Mouse (Mus musculus): ENCODE data around the gene Lrp5. TPM values are rescaled to one million over a fixed set of nuclear protein-coding genes. Genes with fewer than 3 reads are reported as not detected.

Gene Lrp5
- polyA plus RNA-seq, 1 experiment from 2014 or later: 3.8 TPM

GRCm38 (mm10) chr19:3645318-3645717, 41.0 kb downstream of the Lrp5 start:
- Histone ChIP-seq H3K4me2 (ENCODE audit: low read depth) (no peak overlapping the region), H3K9ac (ENCODE audit: low read length) (no peak overlapping the region), H3K36me3 (ENCODE audit: control insufficient read depth, insufficient read depth, low read length) (peaks cover 7% of the 10 kb centered on the region), H3K4me3 (ENCODE audit: low read depth, low read length) (no peak overlapping the region), H3K27me3 (ENCODE audit: control insufficient read depth, insufficient read depth, low read length) (no peaks in the 10 kb centered on the region), H3K27ac (ENCODE audit: low read depth, low read length) (no peak overlapping the region), H3K4me1 (ENCODE audit: control insufficient read depth, insufficient read depth, low read length) (peaks cover 11% of the 10 kb centered on the region), H3K9me3 (ENCODE audit: control insufficient read depth, low read length) (no peaks in the 10 kb centered on the region)
- DNase-seq (ENCODE audit: low spot score): no peak
- 87% methylated on average over 4 of the region's 4 CpGs for WGBS
- ATAC-seq (ENCODE audit: insufficient read depth, low FRiP score, low TSS enrichment): no peak

- Histone ChIP-seq H3K4me3 (ENCODE audit: low read depth, low read length) (no peak overlapping the region), H3K27ac (ENCODE audit: low read depth, low read length) (no peak overlapping the region), H3K4me1 (ENCODE audit: control insufficient read depth, insufficient read depth, low read length) (peaks cover 11% of the 10 kb centered on the region), H3K9me3 (ENCODE audit: control insufficient read depth, low read length) (no peaks in the 10 kb centered on the region), H3K4me2 (ENCODE audit: low read depth) (no peak overlapping the region), H3K36me3 (ENCODE audit: control insufficient read depth, insufficient read depth, low read length) (no peaks in the 10 kb centered on the region; the same call in 1 of the 2 replicates), H3K27me3 (ENCODE audit: control insufficient read depth, insufficient read depth, low read length) (no peaks in the 10 kb centered on the region), H3K9ac (ENCODE audit: low read length) (no peak overlapping the region)
- DNase-seq (ENCODE audit: low spot score) (no peak), ATAC-seq (ENCODE audit: insufficient read depth, low FRiP score, low TSS enrichment) (no peak)
- WGBS: 87% methylated on average over 7 of the region's 7 CpGs
Measured at GRCm38 (mm10) chr19:3639561-3639960, 46.8 kb downstream of the Lrp5 start.

- Histone ChIP-seq H3K4me2 (ENCODE audit: low read depth) (no peak overlapping the region), H3K9me3 (ENCODE audit: control insufficient read depth, low read length) (no peaks in the 10 kb centered on the region), H3K27ac (ENCODE audit: low read depth, low read length) (no peak overlapping the region), H3K27me3 (ENCODE audit: control insufficient read depth, insufficient read depth, low read length) (no peaks in the 10 kb centered on the region), H3K36me3 (ENCODE audit: control insufficient read depth, insufficient read depth, low read length) (no peaks in the 10 kb centered on the region; the same call in 1 of the 2 replicates), H3K4me3 (ENCODE audit: low read depth, low read length) (no peak overlapping the region), H3K9ac (ENCODE audit: low read length) (no peak overlapping the region; the same call in 1 of the 2 replicates), H3K4me1 (ENCODE audit: control insufficient read depth, insufficient read depth, low read length) (peaks cover 11% of the 10 kb centered on the region)
- WGBS: 56% methylated on average over 8 of the region's 8 CpGs
- DNase-seq (ENCODE audit: low spot score) (no peak), ATAC-seq (ENCODE audit: insufficient read depth, low FRiP score, low TSS enrichment) (no peak)
Measured at GRCm38 (mm10) chr19:3638698-3639097, 47.7 kb downstream of the Lrp5 start.

GRCm38 (mm10) chr19:3632018-3632417, 54.3 kb downstream of the Lrp5 start:
- Histone ChIP-seq H3K4me2 (ENCODE audit: low read depth) (no peak overlapping the region), H3K9me3 (ENCODE audit: control insufficient read depth, low read length) (no peaks in the 10 kb centered on the region), H3K27me3 (ENCODE audit: control insufficient read depth, insufficient read depth, low read length) (no peaks in the 10 kb centered on the region), H3K36me3 (ENCODE audit: control insufficient read depth, insufficient read depth, low read length) (peaks cover 5% of the 10 kb centered on the region; the same call in 1 of the 2 replicates), H3K4me1 (ENCODE audit: control insufficient read depth, insufficient read depth, low read length) (no peaks in the 10 kb centered on the region), H3K4me3 (ENCODE audit: low read depth, low read length) (no peak overlapping the region), H3K27ac (ENCODE audit: low read depth, low read length) (no peak overlapping the region), H3K9ac (ENCODE audit: low read length) (no peak overlapping the region)
- ATAC-seq (ENCODE audit: insufficient read depth, low FRiP score, low TSS enrichment) (no peak), DNase-seq (ENCODE audit: low spot score) (no peak)
- WGBS: 87% methylated on average over 7 of the region's 7 CpGs

GRCm38 (mm10) chr19:3631431-3631830, 54.9 kb downstream of the Lrp5 start:
- Histone ChIP-seq H3K9me3 (ENCODE audit: control insufficient read depth, low read length) (no peaks in the 10 kb centered on the region), H3K4me2 (ENCODE audit: low read depth) (no peak overlapping the region), H3K4me3 (ENCODE audit: low read depth, low read length) (no peak overlapping the region), H3K4me1 (ENCODE audit: control insufficient read depth, insufficient read depth, low read length) (no peaks in the 10 kb centered on the region), H3K9ac (ENCODE audit: low read length) (no peak overlapping the region), H3K27ac (ENCODE audit: low read depth, low read length) (no peak overlapping the region), H3K36me3 (ENCODE audit: control insufficient read depth, insufficient read depth, low read length) (peaks cover 5% of the 10 kb centered on the region; the same call in 1 of the 2 replicates), H3K27me3 (ENCODE audit: control insufficient read depth, insufficient read depth, low read length) (no peaks in the 10 kb centered on the region)
- DNase-seq (ENCODE audit: low spot score) (no peak), ATAC-seq (ENCODE audit: insufficient read depth, low FRiP score, low TSS enrichment) (no peak)
- 81% methylated on average over 5 of the region's 5 CpGs for WGBS

GRCm38 (mm10) chr19:3630486-3630885, 55.9 kb downstream of the Lrp5 start:
- ATAC-seq (ENCODE audit: insufficient read depth, low FRiP score, low TSS enrichment) (no peak), DNase-seq (ENCODE audit: low spot score) (no peak)
- H3K9me3 ChIP-seq (ENCODE audit: control insufficient read depth, low read length): no peaks in the 10 kb centered on the region
- H3K4me3 ChIP-seq (ENCODE audit: low read depth, low read length): no peak overlapping the region
- no peaks in the 10 kb centered on the region for H3K4me1 ChIP-seq (ENCODE audit: control insufficient read depth, insufficient read depth, low read length)
- WGBS: 60% methylated on average over 5 of the region's 5 CpGs
- H3K36me3 ChIP-seq (ENCODE audit: control insufficient read depth, insufficient read depth, low read length): peaks cover 5% of the 10 kb centered on the region; the same call in 1 of the 2 replicates
- H3K27me3 ChIP-seq (ENCODE audit: control insufficient read depth, insufficient read depth, low read length): no peaks in the 10 kb centered on the region
- H3K27ac ChIP-seq (ENCODE audit: low read depth, low read length): no peak overlapping the region
- H3K4me2 ChIP-seq (ENCODE audit: low read depth): no peak overlapping the region
- H3K9ac ChIP-seq (ENCODE audit: low read length): no peak overlapping the region; the same call in 1 of the 2 replicates

GRCm38 (mm10) chr19:3630027-3630426, 56.3 kb downstream of the Lrp5 start:
- WGBS: 90% methylated on average over 20 of the region's 20 CpGs
- DNase-seq (ENCODE audit: low spot score) (no peak), ATAC-seq (ENCODE audit: insufficient read depth, low FRiP score, low TSS enrichment) (no peak)
- no peaks in the 10 kb centered on the region for H3K27me3 ChIP-seq (ENCODE audit: control insufficient read depth, insufficient read depth, low read length)
- no peak overlapping the region for H3K4me2 ChIP-seq (ENCODE audit: low read depth)
- H3K4me1 ChIP-seq (ENCODE audit: control insufficient read depth, insufficient read depth, low read length): no peaks in the 10 kb centered on the region
- H3K4me3 ChIP-seq (ENCODE audit: low read depth, low read length): no peak overlapping the region
- H3K9ac ChIP-seq (ENCODE audit: low read length): no peak overlapping the region
- no peak overlapping the region for H3K27ac ChIP-seq (ENCODE audit: low read depth, low read length)
- peaks cover 5% of the 10 kb centered on the region; the same call in 1 of the 2 replicates for H3K36me3 ChIP-seq (ENCODE audit: control insufficient read depth, insufficient read depth, low read length)
- no peaks in the 10 kb centered on the region for H3K9me3 ChIP-seq (ENCODE audit: control insufficient read depth, low read length)

- no peak for DNase-seq (ENCODE audit: low spot score)
- H3K9me3 ChIP-seq (ENCODE audit: control insufficient read depth, low read length): no peaks in the 10 kb centered on the region
- no peak overlapping the region for H3K27ac ChIP-seq (ENCODE audit: low read depth, low read length)
- no peak overlapping the region for H3K4me2 ChIP-seq (ENCODE audit: low read depth)
- WGBS: 86% methylated on average over 8 of the region's 8 CpGs
- H3K9ac ChIP-seq (ENCODE audit: low read length): no peak overlapping the region
- H3K36me3 ChIP-seq (ENCODE audit: control insufficient read depth, insufficient read depth, low read length): peaks cover 5% of the 10 kb centered on the region; the same call in 1 of the 2 replicates
- H3K27me3 ChIP-seq (ENCODE audit: control insufficient read depth, insufficient read depth, low read length): no peaks in the 10 kb centered on the region
- H3K4me1 ChIP-seq (ENCODE audit: control insufficient read depth, insufficient read depth, low read length): no peaks in the 10 kb centered on the region
- no peak for ATAC-seq (ENCODE audit: insufficient read depth, low FRiP score, low TSS enrichment)
- H3K4me3 ChIP-seq (ENCODE audit: low read depth, low read length): no peak overlapping the region
Measured at GRCm38 (mm10) chr19:3628223-3628622, 58.1 kb downstream of the Lrp5 start.

- H3K4me3 ChIP-seq (ENCODE audit: low read depth, low read length): no peak overlapping the region
- no peak overlapping the region for H3K4me2 ChIP-seq (ENCODE audit: low read depth)
- no peak overlapping the region for H3K27ac ChIP-seq (ENCODE audit: low read depth, low read length)
- no peak overlapping the region for H3K9ac ChIP-seq (ENCODE audit: low read length)
- H3K27me3 ChIP-seq (ENCODE audit: control insufficient read depth, insufficient read depth, low read length): no peaks in the 10 kb centered on the region
- 89% methylated on average over 7 of the region's 7 CpGs for WGBS
- H3K9me3 ChIP-seq (ENCODE audit: control insufficient read depth, low read length): no peaks in the 10 kb centered on the region
- no peak for DNase-seq (ENCODE audit: low spot score)
- peaks cover 12% of the 10 kb centered on the region for H3K36me3 ChIP-seq (ENCODE audit: control insufficient read depth, insufficient read depth, low read length)
- no peak for ATAC-seq (ENCODE audit: insufficient read depth, low FRiP score, low TSS enrichment)
- no peaks in the 10 kb centered on the region for H3K4me1 ChIP-seq (ENCODE audit: control insufficient read depth, insufficient read depth, low read length)
Measured at GRCm38 (mm10) chr19:3625111-3625510, 61.3 kb downstream of the Lrp5 start.
